Mouse (Mus musculus): ENCODE results near the gene Iqcd. TPM values are rescaled to one million over a fixed set of nuclear protein-coding genes. Genes with fewer than 3 reads are reported as not detected.
A peak's percentile ranks its signal among the peaks of the same experiment; 100 is the strongest.

Iqcd gene
- polyA plus RNA-seq, 1 experiment, result 0.94 TPM

- peaks cover 61% of the 10 kb centered on the region for H3K4me1 ChIP-seq
- no peaks in the 10 kb centered on the region for H3K9me3 ChIP-seq
- H3K36me3 ChIP-seq (replicated peaks; ENCODE audit: low read length), result peaks cover 60% of the 10 kb centered on the region
- no peak for TF ChIP-seq GATA1 (IDR thresholded peaks at IDR 0.05; ENCODE audit: borderline replicate concordance, low read length)
- no peak for TF ChIP-seq FLI1 (IDR thresholded peaks at IDR 0.05; ENCODE audit: low read length)
- H3K27me3 ChIP-seq (replicated peaks), result peaks cover 8% of the 10 kb centered on the region
- H3K4me3 ChIP-seq (replicated peaks), result no peak overlapping the region
These were observed 19.0 kb upstream of the Iqcd start for GRCm38 (mm10) chr5:120569791-120570190.

GRCm38 (mm10) chr5:120570289-120570897, 18.4 kb upstream of the Iqcd start:
- Histone ChIP-seq H3K36me3 (replicated peaks; ENCODE audit: low read length) (peaks cover 64% of the 10 kb centered on the region), H3K4me1 (peaks cover 66% of the 10 kb centered on the region)
- no peak for TF ChIP-seq FLI1 (IDR thresholded peaks at IDR 0.05; ENCODE audit: low read length)
- no peak for TF ChIP-seq GATA1 (IDR thresholded peaks at IDR 0.05; ENCODE audit: borderline replicate concordance, low read length)

GRCm38 (mm10) chr5:120571056-120571740, 17.6 kb upstream of the Iqcd start:
- Histone ChIP-seq H3K36me3 (replicated peaks; ENCODE audit: low read length) (peaks cover 58% of the 10 kb centered on the region), H3K9me3 (no peaks in the 10 kb centered on the region), H3K27me3 (replicated peaks) (peaks cover 6% of the 10 kb centered on the region), H3K4me3 (replicated peaks) (no peak overlapping the region), H3K4me1 (peaks cover 63% of the 10 kb centered on the region)
- TF ChIP-seq GATA1 (IDR thresholded peaks at IDR 0.05; ENCODE audit: borderline replicate concordance, low read length) (no peak), FLI1 (IDR thresholded peaks at IDR 0.05; ENCODE audit: low read length) (no peak)

More at GRCm38 (mm10) chr5:120570289-120570897, 18.4 kb upstream of the Iqcd start:
- Histone ChIP-seq H3K27me3 (replicated peaks) (peaks cover 8% of the 10 kb centered on the region), H3K4me3 (replicated peaks) (no peak overlapping the region), H3K9me3 (no peaks in the 10 kb centered on the region)

GRCm38 (mm10) chr5:120574469-120575063, 14.2 kb upstream of the Iqcd start:
- H3K4me1 ChIP-seq, result peaks cover 73% of the 10 kb centered on the region
- H3K27me3 ChIP-seq (replicated peaks), result no peaks in the 10 kb centered on the region
- no peak overlapping the region for H3K4me3 ChIP-seq (replicated peaks)
- no peaks in the 10 kb centered on the region for H3K9me3 ChIP-seq
- TF ChIP-seq GATA1 (IDR thresholded peaks at IDR 0.05; ENCODE audit: borderline replicate concordance, low read length) (no peak), FLI1 (IDR thresholded peaks at IDR 0.05; ENCODE audit: low read length) (no peak)
- peaks cover 31% of the 10 kb centered on the region for H3K36me3 ChIP-seq (replicated peaks; ENCODE audit: low read length)

- Histone ChIP-seq H3K4me1 (peaks cover 73% of the 10 kb centered on the region), H3K36me3 (replicated peaks; ENCODE audit: low read length) (peaks cover 41% of the 10 kb centered on the region), H3K9me3 (no peaks in the 10 kb centered on the region), H3K27me3 (replicated peaks) (peaks cover 4% of the 10 kb centered on the region), H3K4me3 (replicated peaks) (peak overlapping the region; percentile 69)
- TF ChIP-seq FLI1 (IDR thresholded peaks at IDR 0.05; ENCODE audit: low read length) (no peak), GATA1 (IDR thresholded peaks at IDR 0.05; ENCODE audit: borderline replicate concordance, low read length) (no peak)
These were observed 12.0 kb upstream of the Iqcd start for GRCm38 (mm10) chr5:120576781-120577301.

- H3K36me3 ChIP-seq (replicated peaks; ENCODE audit: low read length), result peaks cover 47% of the 10 kb centered on the region
- peak overlapping the region; percentile 80 for H3K4me3 ChIP-seq (replicated peaks)
- peaks cover 4% of the 10 kb centered on the region for H3K27me3 ChIP-seq (replicated peaks)
- H3K4me1 ChIP-seq, result peaks cover 80% of the 10 kb centered on the region
- TF ChIP-seq GATA1 (IDR thresholded peaks at IDR 0.05; ENCODE audit: borderline replicate concordance, low read length) (no peak), FLI1 (IDR thresholded peaks at IDR 0.05; ENCODE audit: low read length) (no peak)
- peaks cover 2% of the 10 kb centered on the region; the same call in 1 of the 2 replicates for H3K9me3 ChIP-seq
These were observed 10.8 kb upstream of the Iqcd start for GRCm38 (mm10) chr5:120577935-120578441.

- peak overlapping the region; percentile 80 for H3K4me3 ChIP-seq (replicated peaks)
- peaks cover 80% of the 10 kb centered on the region for H3K4me1 ChIP-seq
- H3K9me3 ChIP-seq, result peaks cover 4% of the 10 kb centered on the region
- H3K36me3 ChIP-seq (replicated peaks; ENCODE audit: low read length), result peaks cover 48% of the 10 kb centered on the region
- peaks cover 4% of the 10 kb centered on the region for H3K27me3 ChIP-seq (replicated peaks)
- TF ChIP-seq GATA1 (IDR thresholded peaks at IDR 0.05; ENCODE audit: borderline replicate concordance, low read length), result no peak
- TF ChIP-seq FLI1 (IDR thresholded peaks at IDR 0.05; ENCODE audit: low read length), result no peak
These were observed 10.2 kb upstream of the Iqcd start for GRCm38 (mm10) chr5:120578504-120579081.

- H3K9me3 ChIP-seq, result peaks cover 4% of the 10 kb centered on the region
- peaks cover 80% of the 10 kb centered on the region for H3K4me1 ChIP-seq
- H3K4me3 ChIP-seq (replicated peaks), result peak overlapping the region; percentile 53
- no peak for TF ChIP-seq FLI1 (IDR thresholded peaks at IDR 0.05; ENCODE audit: low read length)
- TF ChIP-seq GATA1 (IDR thresholded peaks at IDR 0.05; ENCODE audit: borderline replicate concordance, low read length), result no peak
- H3K36me3 ChIP-seq (replicated peaks; ENCODE audit: low read length), result peaks cover 52% of the 10 kb centered on the region
- H3K27me3 ChIP-seq (replicated peaks), result peaks cover 4% of the 10 kb centered on the region
These were observed 9.5 kb upstream of the Iqcd start for GRCm38 (mm10) chr5:120579211-120579897.

Data from megakaryocyte, embryonic 14.5 days (primary cell).